8 mouse cellular contexts compared by ENCODE assay signal in the genomic region with DNA sequence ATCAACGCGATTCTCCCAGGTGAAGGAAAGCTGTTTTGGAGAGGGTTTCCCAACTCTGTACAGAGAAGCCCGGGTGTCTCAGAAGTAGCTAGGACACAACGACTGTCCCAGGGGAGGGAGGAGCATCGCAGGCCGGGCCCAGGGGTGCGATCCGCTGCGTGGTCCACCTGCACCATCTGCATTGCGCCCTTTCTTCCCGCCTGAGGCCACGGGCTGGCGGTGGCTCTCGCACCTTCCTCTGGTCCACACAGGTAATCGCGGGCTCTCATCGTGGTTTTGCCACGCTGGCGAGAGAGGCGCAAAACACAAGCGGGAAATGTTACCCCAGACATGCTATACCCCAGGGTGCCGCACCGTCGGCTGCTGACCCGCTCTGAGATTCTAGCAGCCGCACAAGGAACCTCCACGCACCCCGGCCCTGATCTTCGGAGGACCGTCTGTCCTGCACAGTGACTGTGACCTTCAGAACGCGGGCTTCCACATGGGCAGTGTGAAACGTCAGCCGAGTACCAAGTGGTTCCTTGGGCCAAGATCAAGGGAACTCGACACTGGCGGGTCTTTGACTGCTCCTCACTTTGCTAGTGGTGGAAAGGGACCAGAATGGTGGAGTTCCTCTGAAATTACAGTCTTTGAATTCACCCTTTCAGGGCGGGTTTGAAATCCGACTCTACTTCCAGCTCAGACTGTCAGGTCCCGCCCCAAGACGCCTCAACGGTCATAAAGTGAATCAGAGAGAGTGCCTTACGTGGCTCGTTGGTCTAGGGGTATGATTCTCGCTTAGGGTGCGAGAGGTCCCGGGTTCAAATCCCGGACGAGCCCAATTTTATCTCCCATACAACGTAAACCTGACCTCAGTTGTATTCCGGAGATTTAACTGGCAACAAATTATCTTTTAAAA. TPM values are rescaled to one million over a fixed set of nuclear protein-coding genes. Genes with fewer than 3 reads are reported as not detected.
DNase-seq lines count a peak whose midpoint lies in the region; ATAC-seq and TF ChIP-seq lines count a peak whose summit lies in the region.

No protein-coding gene starts in this region.

- peak overlapping the region; percentile 66 for H3K4me3 ChIP-seq in intestine, embryonic 15.5 days (replicated peaks)
- peak overlapping the region; percentile 66 for H3K4me3 ChIP-seq in limb, embryonic 13.5 days
- peak overlapping the region; percentile 42 for H3K4me3 ChIP-seq in midbrain, embryonic 13.5 days (replicated peaks)
- H3K4me3 ChIP-seq in spleen, adult 2 months (ENCODE audit: extremely low read depth, insufficient read depth, insufficient read length) = peak overlapping the region; percentile 69

- H3K27me3 ChIP-seq in intestine, embryonic 15.5 days (replicated peaks) = no peaks in the 10 kb centered on the region
- H3K27me3 ChIP-seq in limb, embryonic 13.5 days = 0 out of 2 replicates have a peak, but pooled peaks cover 4% of the 10 kb centered on the region
- H3K27me3 ChIP-seq in midbrain, embryonic 13.5 days = peaks cover 56% of the 10 kb centered on the region
- no peaks in the 10 kb centered on the region for H3K27me3 ChIP-seq in spleen, adult 2 months (ENCODE audit: control insufficient read depth, insufficient read depth, low read length)

- TF ChIP-seq POLR2A in spleen, adult 2 months (IDR thresholded peaks at IDR 0.05; ENCODE audit: low read depth, low read length) = no peak

- under 1% methylated on average over 50 of the region's 50 CpGs for WGBS in intestine, embryonic 15.5 days
- under 1% methylated on average over 50 of the region's 50 CpGs for WGBS in limb, embryonic 13.5 days
- WGBS in midbrain, embryonic 13.5 days = under 1% methylated on average over 50 of the region's 50 CpGs
- WGBS in spleen, adult 2 months = 1% methylated on average over 50 of the region's 50 CpGs

- peak; percentile 87 for ATAC-seq in intestine, embryonic 15.5 days
- peak; percentile 77 for ATAC-seq in limb, embryonic 13.5 days (ENCODE audit: low FRiP score, low read depth)
- ATAC-seq in midbrain, embryonic 13.5 days = peak; percentile 65

- DNase-seq in ovary, postnatal 10 days (ENCODE audit: low spot score) = peak; percentile 76
- no peak for DNase-seq in ovary, adult 18-20 months (ENCODE audit: low spot score)
- DNase-seq in embryo, embryonic 9.5 days (ENCODE audit: extremely low spot score) = peak; percentile 98
- DNase-seq in gastrocnemius, postnatal 4 days (ENCODE audit: low spot score in 2 of 2) = peak; percentile 45 to 59
- DNase-seq in spleen, adult 2 months (ENCODE audit: low read depth in 1 of 2, low spot score in 2 of 2) = peak; percentile 66 to 76

- no peak for TF ChIP-seq CTCF in spleen, adult 2 months (IDR thresholded peaks at IDR 0.05; ENCODE audit: extremely low read depth, insufficient read depth, insufficient read length, insufficient replicate concordance)

- H3K27ac ChIP-seq in intestine, embryonic 15.5 days = peak overlapping the region; percentile 82
- H3K27ac ChIP-seq in limb, embryonic 13.5 days = peak overlapping the region; percentile 44; the same call in 1 of the 2 replicates
- no peak overlapping the region for H3K27ac ChIP-seq in midbrain, embryonic 13.5 days
- H3K27ac ChIP-seq in spleen, adult 2 months (ENCODE audit: insufficient read depth, low read length) = no peak overlapping the region

- H3K9me3 ChIP-seq in intestine, embryonic 15.5 days = no peaks in the 10 kb centered on the region
- no peaks in the 10 kb centered on the region for H3K9me3 ChIP-seq in limb, embryonic 13.5 days
- H3K9me3 ChIP-seq in midbrain, embryonic 13.5 days = no peaks in the 10 kb centered on the region

- peak overlapping the region; percentile 91 for H3K4me2 ChIP-seq in intestine, embryonic 15.5 days (replicated peaks)
- peak overlapping the region; percentile 83 for H3K4me2 ChIP-seq in limb, embryonic 13.5 days (replicated peaks)
- peak overlapping the region; percentile 61 for H3K4me2 ChIP-seq in midbrain, embryonic 13.5 days (replicated peaks)

- H3K9ac ChIP-seq in intestine, embryonic 15.5 days = peak overlapping the region; percentile 67
- H3K9ac ChIP-seq in limb, embryonic 13.5 days = peak overlapping the region; percentile 73
- peak overlapping the region; percentile 55 for H3K9ac ChIP-seq in midbrain, embryonic 13.5 days (replicated peaks)

- no peaks in the 10 kb centered on the region for H3K36me3 ChIP-seq in intestine, embryonic 15.5 days
- no peaks in the 10 kb centered on the region for H3K36me3 ChIP-seq in limb, embryonic 13.5 days
- H3K36me3 ChIP-seq in midbrain, embryonic 13.5 days = no peaks in the 10 kb centered on the region
- H3K36me3 ChIP-seq in spleen, adult 2 months (ENCODE audit: control insufficient read depth, insufficient read depth, low read length) = no peaks in the 10 kb centered on the region

- 0 out of 2 replicates have a peak, but pooled peaks cover 10% of the 10 kb centered on the region for H3K4me1 ChIP-seq in intestine, embryonic 15.5 days (replicated peaks)
- H3K4me1 ChIP-seq in limb, embryonic 13.5 days = peaks cover 12% of the 10 kb centered on the region; the same call in 1 of the 2 replicates
- H3K4me1 ChIP-seq in midbrain, embryonic 13.5 days (replicated peaks) = peaks cover 8% of the 10 kb centered on the region
- no peaks in the 10 kb centered on the region for H3K4me1 ChIP-seq in spleen, adult 2 months (ENCODE audit: control insufficient read depth, insufficient read depth, insufficient read length)

RNA-seq across cellular contexts. Expression of gene Elf2, which starts 18.4 kb away (rescaled TPM):
- 10 to 100 TPM; 63.4 to 77.1 TPM for total RNA-seq in gastrocnemius, postnatal 4 days (2021)
- 62.8 and 65.4 TPM in 2 replicates for polyA plus RNA-seq in intestine, embryonic 15.5 days (2015; fragmentation: Nextera tagmentation; extraction: Ambion mirVana)
- polyA plus RNA-seq in limb, embryonic 13.5 days (2015; fragmentation: Nextera tagmentation; extraction: Ambion mirVana) = 65.0 and 70.3 TPM in 2 replicates
- polyA plus RNA-seq in midbrain, embryonic 13.5 days (2015; fragmentation: Nextera tagmentation; extraction: Ambion mirVana) = 50.3 and 51.3 TPM in 2 replicates
- 36.6 and 45.7 TPM in 2 replicates for polyA plus RNA-seq in spleen, adult 2 months (2012; rRNA removed)

RNA-seq across cellular contexts. Expression of gene Mgarp, which starts 37.6 kb away (rescaled TPM):
- total RNA-seq in gastrocnemius, postnatal 4 days (2021) = 1 to 10 TPM in 1 of 2 experiments, under 1 TPM in 1; 0.44 to 1.0 TPM
- 4.0 and 7.5 TPM in 2 replicates for polyA plus RNA-seq in intestine, embryonic 15.5 days (2015; fragmentation: Nextera tagmentation; extraction: Ambion mirVana)
- polyA plus RNA-seq in limb, embryonic 13.5 days (2015; fragmentation: Nextera tagmentation; extraction: Ambion mirVana) = 4.5 and 6.4 TPM in 2 replicates
- polyA plus RNA-seq in midbrain, embryonic 13.5 days (2015; fragmentation: Nextera tagmentation; extraction: Ambion mirVana) = 5.6 and 12.0 TPM in 2 replicates
- 0.36 TPM in 2 replicates for polyA plus RNA-seq in spleen, adult 2 months (2012; rRNA removed)

RNA-seq across cellular contexts. Expression of gene Ndufc1, which starts 49.9 kb away (rescaled TPM):
- total RNA-seq in gastrocnemius, postnatal 4 days (2021) = 100 to 1,000 TPM; 570 to 574 TPM
- polyA plus RNA-seq in intestine, embryonic 15.5 days (2015; fragmentation: Nextera tagmentation; extraction: Ambion mirVana) = 798 and 916 TPM in 2 replicates
- 645 and 690 TPM in 2 replicates for polyA plus RNA-seq in limb, embryonic 13.5 days (2015; fragmentation: Nextera tagmentation; extraction: Ambion mirVana)
- polyA plus RNA-seq in midbrain, embryonic 13.5 days (2015; fragmentation: Nextera tagmentation; extraction: Ambion mirVana) = 772 and 835 TPM in 2 replicates
- 35.6 and 44.9 TPM in 2 replicates for polyA plus RNA-seq in spleen, adult 2 months (2012; rRNA removed)

RNA-seq across cellular contexts. Expression of gene Naa15, which starts 56.0 kb away (rescaled TPM):
- 10 to 100 TPM; 48.3 to 52.7 TPM for total RNA-seq in gastrocnemius, postnatal 4 days (2021)
- polyA plus RNA-seq in intestine, embryonic 15.5 days (2015; fragmentation: Nextera tagmentation; extraction: Ambion mirVana) = 45.7 and 51.6 TPM in 2 replicates
- polyA plus RNA-seq in limb, embryonic 13.5 days (2015; fragmentation: Nextera tagmentation; extraction: Ambion mirVana) = 51.7 and 52.2 TPM in 2 replicates
- 56.4 and 63.7 TPM in 2 replicates for polyA plus RNA-seq in midbrain, embryonic 13.5 days (2015; fragmentation: Nextera tagmentation; extraction: Ambion mirVana)
- 1.7 and 2.1 TPM in 2 replicates for polyA plus RNA-seq in spleen, adult 2 months (2012; rRNA removed)

Comparison
In these comparisons a context has a peak if more than half of its experiments do, and no peak if none do; other contexts are left out.
1. H3K27ac ChIP-seq: peak in intestine, embryonic 15.5 days (single experiment) and limb, embryonic 13.5 days (single experiment); none in midbrain, embryonic 13.5 days (single experiment) and spleen, adult 2 months (single experiment).
2. RNA of gene Ndufc1, which starts 49.9 kb away (polyA plus RNA-seq): 798 to 916 TPM in intestine, embryonic 15.5 days, 772 to 835 TPM in midbrain, embryonic 13.5 days and 645 to 690 TPM in limb, embryonic 13.5 days; 35.6 to 44.9 TPM in spleen, adult 2 months; every median in the first group is over 10 times any median in the second.
3. Peak in every context shown above with its lines, with median percentiles within 50 percentile points of each other: ATAC-seq, H3K4me2 ChIP-seq, H3K4me3 ChIP-seq and H3K9ac ChIP-seq.